Mouse (Mus musculus) MEL (cell line): ENCODE data around the gene Cbx4.

ENCODE experiments used
- CTCF ChIP-seq, 3 experiments: IDR thresholded peaks in 2 of 3; conservative IDR thresholded peaks in 1 of 3; 2 replicates each; pipeline ENCODE4 v1.5.1; 2011 to 2012; ENCODE audit warnings: low read length in 3 of 3, low read depth in 2 of 3, mild to moderate bottlenecking in 2 of 3, improper control_type of control experiment in 1 of 3, inconsistent platforms in 1 of 3, mixed read lengths in 1 of 3, moderate library complexity in 1 of 3; ENCODE audit not compliant: control insufficient read depth in 1 of 3, insufficient read depth in 1 of 3, poor library complexity in 1 of 3, severe bottlenecking in 1 of 3
- ELF1 ChIP-seq: IDR thresholded peaks from 2 replicates; pipeline ENCODE4 v1.6.1; 2014; ENCODE audit warnings: low read depth, mild to moderate bottlenecking, inconsistent platforms, low read length, improper control_type of control experiment, moderate library complexity
- EP300 ChIP-seq, 2 experiments: IDR thresholded peaks; 2 replicates each; pipeline ENCODE4 v1.6.1; 2011; ENCODE audit warnings: improper control_type of control experiment in 2 of 2, low read length in 2 of 2, low read depth in 1 of 2, mild to moderate bottlenecking in 1 of 2
- ETS1 ChIP-seq: IDR thresholded peaks from 2 replicates; pipeline ENCODE4 v1.6.1; 2012; ENCODE audit warnings: low read depth, mild to moderate bottlenecking, inconsistent platforms, low read length, improper control_type of control experiment, moderate library complexity
- MAZ ChIP-seq: IDR thresholded peaks from 2 replicates; pipeline ENCODE4 v1.6.1; 2012; ENCODE audit warnings: low read depth, mild to moderate bottlenecking, inconsistent platforms, low read length, improper control_type of control experiment
- MXI1 ChIP-seq: IDR thresholded peaks from 2 replicates; pipeline ENCODE4 v1.6.1; 2011; ENCODE audit warnings: mild to moderate bottlenecking, low read depth, low read length, improper control_type of control experiment
- ZNF384 ChIP-seq: IDR thresholded peaks from 2 replicates; pipeline ENCODE4 v1.6.1; 2012; ENCODE audit warnings: low read depth, mild to moderate bottlenecking, inconsistent platforms, low read length, improper control_type of control experiment

GRCm38 (mm10) chr11:119134586-119134985, 48.6 kb upstream of the Cbx4 start:
- TF ChIP-seq ETS1 (peak; percentile 62; the same call in 1 of the 2 replicates), MAZ (peak; percentile 50; the same call in 1 of the 2 replicates), CTCF (IDR thresholded peaks at IDR 0.05 in 2 of 3, conservative IDR thresholded peaks at IDR 0.05 in 1 of 3; ENCODE audit: control insufficient read depth in 1 of 3, insufficient read depth in 1 of 3, low read depth in 2 of 3, low read length in 3 of 3, poor library complexity in 1 of 3, severe bottlenecking in 1 of 3) (no peak), EP300 (IDR thresholded peaks at IDR 0.05; ENCODE audit: low read depth in 1 of 2, low read length in 2 of 2) (peak; percentile 24 to 65; a peak in 3 of 4 replicates), MXI1 (peak; percentile 66), ZNF384 (no peak), ELF1 (no peak)
